Mouse (Mus musculus): ENCODE results near the gene Hspb1.
A peak's percentile ranks its signal among the peaks of the same experiment; 100 is the strongest.

Hspb1 gene

GRCm38 (mm10) chr5:135888405-135889215 is 891 bp downstream of the Hspb1 start:
- DNase-seq (ENCODE audit: low spot score in 2 of 2) = no peak

- no peak for DNase-seq (ENCODE audit: low spot score in 2 of 2)
These were observed 2.6 kb downstream of the Hspb1 start for GRCm38 (mm10) chr5:135890323-135890722.

GRCm38 (mm10) chr5:135890920-135891319 is 3.2 kb downstream of the Hspb1 start:
- no peak for DNase-seq (ENCODE audit: low spot score in 2 of 2)

GRCm38 (mm10) chr5:135892589-135893351 is 5.1 kb downstream of the Hspb1 start:
- no peak for DNase-seq (ENCODE audit: low spot score in 2 of 2)

- no peak for DNase-seq (ENCODE audit: low spot score in 2 of 2)
These were observed 7.2 kb downstream of the Hspb1 start for GRCm38 (mm10) chr5:135894958-135895357.

- DNase-seq (ENCODE audit: low spot score in 2 of 2) = no peak
These were observed 10.3 kb downstream of the Hspb1 start for GRCm38 (mm10) chr5:135898028-135898427.

GRCm38 (mm10) chr5:135898995-135899394 is 11.3 kb downstream of the Hspb1 start:
- no peak for DNase-seq (ENCODE audit: low spot score in 2 of 2)

GRCm38 (mm10) chr5:135899833-135900232 is 12.1 kb downstream of the Hspb1 start:
- DNase-seq (ENCODE audit: low spot score in 2 of 2) = no peak

GRCm38 (mm10) chr5:135900701-135901100 is 13.0 kb downstream of the Hspb1 start:
- DNase-seq (ENCODE audit: low spot score in 2 of 2) = no peak

- no peak for DNase-seq (ENCODE audit: low spot score in 2 of 2)
These were observed 13.8 kb downstream of the Hspb1 start for GRCm38 (mm10) chr5:135901354-135902095.

- no peak for DNase-seq (ENCODE audit: low spot score in 2 of 2)
These were observed 15.3 kb downstream of the Hspb1 start for GRCm38 (mm10) chr5:135903058-135903457.

- DNase-seq (ENCODE audit: low spot score in 2 of 2) = peak; percentile 93 to 94
These were observed 15.9 kb downstream of the Hspb1 start for GRCm38 (mm10) chr5:135903551-135904151.

GRCm38 (mm10) chr5:135904259-135904658 is 16.5 kb downstream of the Hspb1 start:
- no peak for DNase-seq (ENCODE audit: low spot score in 2 of 2)

GRCm38 (mm10) chr5:135905320-135906225 is 17.9 kb downstream of the Hspb1 start:
- DNase-seq (ENCODE audit: low spot score in 2 of 2) = no peak

- DNase-seq (ENCODE audit: low spot score in 2 of 2) = no peak
These were observed 19.1 kb downstream of the Hspb1 start for GRCm38 (mm10) chr5:135906846-135907245.

GRCm38 (mm10) chr5:135907256-135907655 is 19.5 kb downstream of the Hspb1 start:
- DNase-seq (ENCODE audit: low spot score in 2 of 2) = no peak

GRCm38 (mm10) chr5:135908185-135908584 is 20.5 kb downstream of the Hspb1 start:
- no peak for DNase-seq (ENCODE audit: low spot score in 2 of 2)

- DNase-seq (ENCODE audit: low spot score in 2 of 2) = no peak
These were observed 21.3 kb downstream of the Hspb1 start for GRCm38 (mm10) chr5:135908989-135909388.

GRCm38 (mm10) chr5:135909646-135910045 is 21.9 kb downstream of the Hspb1 start:
- no peak for DNase-seq (ENCODE audit: low spot score in 2 of 2)

- no peak for DNase-seq (ENCODE audit: low spot score in 2 of 2)
These were observed 23.1 kb downstream of the Hspb1 start for GRCm38 (mm10) chr5:135910813-135911212.

Measured in frontal cortex, postnatal 25 days (tissue).